ENCODE assay signal across 14 mouse cellular contexts in the genomic region with DNA sequence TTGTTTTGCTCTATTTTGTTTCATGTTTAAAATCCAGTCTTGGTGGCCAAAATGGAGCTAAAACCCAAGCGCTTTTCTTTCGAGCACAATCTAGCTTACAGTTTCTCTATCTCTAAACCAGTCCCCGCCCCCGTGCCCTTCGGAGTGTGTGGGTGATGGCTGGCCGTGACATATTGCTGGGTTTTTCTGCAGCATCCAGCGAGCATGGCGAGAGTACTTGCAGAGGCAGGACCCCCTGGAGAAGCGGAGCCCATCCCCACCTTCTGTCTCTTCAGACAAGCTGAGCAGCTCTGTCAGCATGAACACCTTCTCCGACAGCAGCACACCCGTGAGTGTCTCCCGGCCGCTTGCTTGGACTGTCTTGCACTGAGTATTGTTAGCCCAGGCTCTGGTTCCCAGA. TPM values are rescaled to one million over a fixed set of nuclear protein-coding genes. Genes with fewer than 3 reads are reported as not detected.
DNase-seq lines count a peak whose midpoint lies in the region; ATAC-seq and TF ChIP-seq lines count a peak whose summit lies in the region.
"Had no signal": no experiment of that assay in that cellular context is flagged by ENCODE, and none has a peak within 500 bp of the region (broad histone marks: within the 10 kb centered on the region; RNA-seq: fewer than 3 reads in every experiment).

No protein-coding gene starts in this region.

- no peak for DNase-seq in heart, postnatal 36 days
- no peak for DNase-seq in lung, embryonic 14.5 days
- DNase-seq in lung, adult 2 months = no peak
- peak; percentile 64 to 72 for DNase-seq in frontal cortex, postnatal 36 days (ENCODE audit: low spot score in 2 of 2)
- DNase-seq in right cerebral cortex, postnatal 25 days = peak; percentile 48
- DNase-seq in midbrain, postnatal 0 days (ENCODE audit: low spot score) = no peak
- DNase-seq: cerebellum, adult 11-12 months; gastrocnemius, postnatal 36 days; kidney, postnatal 36 days; lung, postnatal 14 days; thymus, postnatal 4 days had no signal

- no peak for ATAC-seq in heart, embryonic 12.5 days (ENCODE audit: insufficient number of reproducible peaks, low FRiP score)
- no peak for ATAC-seq in lung, embryonic 14.5 days (ENCODE audit: insufficient read depth)
- ATAC-seq in midbrain, postnatal 0 days (ENCODE audit: low FRiP score) = no peak

- H3K4me3 ChIP-seq in heart, embryonic 12.5 days = peak overlapping the region; percentile 34
- H3K4me3 ChIP-seq in lung, embryonic 14.5 days (ENCODE audit: low read depth, low read length) = no peak overlapping the region
- H3K4me3 ChIP-seq in lung, adult 2 months (replicated peaks; ENCODE audit: extremely low read depth, low read depth, low read length) = no peak overlapping the region
- H3K4me3 ChIP-seq in midbrain, postnatal 0 days (ENCODE audit: low read depth, low read length) = no peak overlapping the region
- H3K4me3 ChIP-seq: embryonic facial prominence, embryonic 10.5 days; limb, embryonic 15.5 days had no signal

- no peak overlapping the region for H3K9ac ChIP-seq in heart, embryonic 12.5 days
- 0 out of 2 replicates have a peak overlapping the region, but pooled peaks have one; percentile 13 for H3K9ac ChIP-seq in lung, embryonic 14.5 days
- no peak overlapping the region for H3K9ac ChIP-seq in midbrain, postnatal 0 days (replicated peaks; ENCODE audit: low read length, poor library complexity, severe bottlenecking)
- H3K9ac ChIP-seq: limb, embryonic 15.5 days had no signal

- H3K36me3 ChIP-seq in heart, embryonic 12.5 days = no peaks in the 10 kb centered on the region
- no peaks in the 10 kb centered on the region for H3K36me3 ChIP-seq in lung, embryonic 14.5 days (ENCODE audit: insufficient read depth)
- no peaks in the 10 kb centered on the region for H3K36me3 ChIP-seq in midbrain, postnatal 0 days (ENCODE audit: insufficient read depth, low read length)
- H3K36me3 ChIP-seq: embryonic facial prominence, embryonic 10.5 days; limb, embryonic 15.5 days had no signal

- no peak overlapping the region for H3K27ac ChIP-seq in heart, embryonic 12.5 days (ENCODE audit: poor library complexity, severe bottlenecking)
- H3K27ac ChIP-seq in lung, embryonic 14.5 days (ENCODE audit: low read depth) = no peak overlapping the region
- no peak overlapping the region for H3K27ac ChIP-seq in midbrain, postnatal 0 days (ENCODE audit: low read depth, low read length)
- H3K27ac ChIP-seq: embryonic facial prominence, embryonic 10.5 days; limb, embryonic 15.5 days had no signal

- 29% methylated on average over 13 of the region's 13 CpGs for WGBS in heart, embryonic 12.5 days
- WGBS in lung, embryonic 14.5 days = 32% methylated on average over 13 of the region's 13 CpGs
- WGBS in lung, adult 2 months = 39% methylated on average over 13 of the region's 13 CpGs
- 68% methylated on average over 13 of the region's 13 CpGs for WGBS in midbrain, postnatal 0 days

- peak overlapping the region; percentile 60 for H3K4me2 ChIP-seq in heart, embryonic 12.5 days
- H3K4me2 ChIP-seq in lung, embryonic 14.5 days = peak overlapping the region; percentile 35; the same call in 1 of the 2 replicates
- H3K4me2 ChIP-seq in midbrain, postnatal 0 days (ENCODE audit: low read depth, low read length, poor library complexity, severe bottlenecking) = no peak overlapping the region
- H3K4me2 ChIP-seq: limb, embryonic 15.5 days had no signal

- intact Hi-C loops in heart, postnatal 36 days (cut with DNase I) = loop anchor here (5.0 to 10.0 kb wide), 2 partner anchors 410 to 562 kb away; no protein-coding TSS in a partner anchor

- H3K4me1 ChIP-seq in heart, embryonic 12.5 days (replicated peaks) = 0 out of 2 replicates have a peak, but pooled peaks cover 7% of the 10 kb centered on the region
- no peaks in the 10 kb centered on the region for H3K4me1 ChIP-seq in lung, embryonic 14.5 days (ENCODE audit: insufficient read depth)
- no peaks in the 10 kb centered on the region for H3K4me1 ChIP-seq in lung, adult 2 months (ENCODE audit: control insufficient read depth, insufficient read depth, low read length)
- no peaks in the 10 kb centered on the region for H3K4me1 ChIP-seq in midbrain, postnatal 0 days (ENCODE audit: insufficient read depth, low read length)
- H3K4me1 ChIP-seq: embryonic facial prominence, embryonic 10.5 days; limb, embryonic 15.5 days had no signal

- H3K9me3 ChIP-seq in heart, embryonic 12.5 days (replicated peaks) = no peaks in the 10 kb centered on the region
- H3K9me3 ChIP-seq in lung, embryonic 14.5 days (ENCODE audit: low read depth, low read length) = no peaks in the 10 kb centered on the region
- no peaks in the 10 kb centered on the region for H3K9me3 ChIP-seq in midbrain, postnatal 0 days (ENCODE audit: low read length)
- H3K9me3 ChIP-seq: embryonic facial prominence, embryonic 10.5 days; limb, embryonic 15.5 days had no signal

- TF ChIP-seq POLR2A in lung, adult 2 months (IDR thresholded peaks at IDR 0.05; ENCODE audit: borderline replicate concordance, extremely low read depth, low read depth, low read length) = no peak

- TF ChIP-seq CTCF in lung, embryonic 14.5 days (IDR thresholded peaks at IDR 0.05; ENCODE audit: low read depth) = no peak
- TF ChIP-seq CTCF in lung, adult 2 months (IDR thresholded peaks at IDR 0.05; ENCODE audit: insufficient read depth, low read length) = no peak
- no peak for TF ChIP-seq CTCF in midbrain, postnatal 0 days (IDR thresholded peaks at IDR 0.05)

- H3K27me3 ChIP-seq in heart, embryonic 12.5 days (replicated peaks) = peaks cover 7% of the 10 kb centered on the region; the same call in 1 of the 2 replicates
- H3K27me3 ChIP-seq in lung, embryonic 14.5 days (ENCODE audit: insufficient read depth, low read length) = peaks cover 5% of the 10 kb centered on the region; the same call in 1 of the 2 replicates
- H3K27me3 ChIP-seq in midbrain, postnatal 0 days (ENCODE audit: insufficient read depth, low read length) = no peaks in the 10 kb centered on the region

RNA-seq across cellular contexts. Expression of gene Schip1, which starts 9.5 kb away (rescaled TPM):
- 76.4 and 81.6 TPM in 2 replicates for polyA plus RNA-seq in heart, embryonic 12.5 days (2016; fragmentation: Nextera tagmentation; extraction: Ambion mirVana)
- 100 to 1,000 TPM; 178 to 194 TPM for total RNA-seq in heart, postnatal 36 days (2021)
- 43.8 and 46.2 TPM in 2 replicates for polyA plus RNA-seq in lung, embryonic 14.5 days (2014; fragmentation: Nextera tagmentation; extraction: Ambion mirVana)
- 22.5 and 29.5 TPM in 2 replicates for polyA plus RNA-seq in lung, adult 2 months (2012; rRNA removed)
- 105 and 108 TPM in 2 replicates for total RNA-seq in midbrain, postnatal 0 days (2014; rRNA removed)
- polyA plus RNA-seq in midbrain, postnatal 0 days (2015; fragmentation: Nextera tagmentation; extraction: Ambion mirVana) = 154 and 157 TPM in 2 replicates

Comparison
In these comparisons a context has a peak if more than half of its experiments do, and no peak if none do; other contexts are left out.
1. DNase-seq: peak in frontal cortex, postnatal 36 days (2 of 2) and right cerebral cortex, postnatal 25 days (single experiment); none in heart, postnatal 36 days (0 of 2), lung, embryonic 14.5 days (single experiment), lung, adult 2 months (single experiment) and midbrain, postnatal 0 days (single experiment).